Mouse (Mus musculus) intestine, embryonic 16.5 days (tissue): ENCODE measurements around the gene Dph2. TPM values are rescaled to one million over a fixed set of nuclear protein-coding genes. Genes with fewer than 3 reads are reported as not detected.
A peak's percentile ranks its signal among the peaks of the same experiment; 100 is the strongest.

Experiments used
- ATAC-seq: fragments of 200-750 bp; cut with Nextera tagmentation; 2 replicates; pipeline ENCODE4 v1.8.0; 2017; ENCODE audit warnings: moderate TSS enrichment, moderate library complexity
- H3K27ac ChIP-seq: fragments of 300-500 bp; sonication (generic); 2 replicates; pipeline ENCODE4 v1.5.1; 2014; ENCODE audit warnings: mild to moderate bottlenecking, low read length
- H3K27me3 ChIP-seq: fragments of 300-500 bp; sonication (generic); replicated peaks from 2 replicates; pipeline ENCODE4 v1.6.1; 2014; ENCODE audit warnings: low read length, control low read depth, mixed read lengths; ENCODE audit not compliant: control insufficient read depth, insufficient read depth
- H3K36me3 ChIP-seq: fragments of 300-500 bp; sonication (generic); 2 replicates; pipeline ENCODE4 v1.6.1; 2014; ENCODE audit warnings: low read length, control low read depth; ENCODE audit not compliant: control insufficient read depth, insufficient read depth
- H3K4me1 ChIP-seq: fragments of 300-500 bp; sonication (generic); 2 replicates; pipeline ENCODE4 v1.6.1; 2014; ENCODE audit warnings: low read length, control low read depth, mixed read lengths; ENCODE audit not compliant: control insufficient read depth, insufficient read depth
- H3K4me2 ChIP-seq: fragments of 300-500 bp; sonication (generic); 2 replicates; pipeline ENCODE4 v1.6.1; 2014; ENCODE audit warnings: low read depth, low read length, control low read depth
- H3K4me3 ChIP-seq: fragments of 300-500 bp; sonication (generic); 2 replicates; pipeline ENCODE4 v1.5.1; 2014; ENCODE audit warnings: mild to moderate bottlenecking, low read length
- H3K9ac ChIP-seq: fragments of 300-500 bp; sonication (generic); 2 replicates; pipeline ENCODE4 v1.6.1; 2014; ENCODE audit warnings: low read depth, low read length
- H3K9me3 ChIP-seq: fragments of 300-500 bp; sonication (generic); 2 replicates; pipeline ENCODE4 v1.6.1; 2016; ENCODE audit warnings: low read length, control low read depth; ENCODE audit not compliant: control insufficient read depth
- WGBS: fragments of 180-500 bp; shearing (Covaris S2); extraction: QIAGEN DNeasy Blood & Tissue Kit; methylation state at CpG from one replicate; pipeline ENCODE4 v1.1.7; 2014; 5-methylcytosine and 5-hydroxymethylcytosine counted together
- polyA plus RNA-seq: library from polyadenylated mRNA; unstranded; fragments of >200 nt; fragmentation: Nextera tagmentation; extraction: Ambion mirVana; gene quantifications from 2 replicates; pipeline ENCODE4 v1.2.1, GENCODE M21; 2015

The Dph2 gene
- 17.1 and 19.4 TPM in 2 replicates for polyA plus RNA-seq

DNA sequence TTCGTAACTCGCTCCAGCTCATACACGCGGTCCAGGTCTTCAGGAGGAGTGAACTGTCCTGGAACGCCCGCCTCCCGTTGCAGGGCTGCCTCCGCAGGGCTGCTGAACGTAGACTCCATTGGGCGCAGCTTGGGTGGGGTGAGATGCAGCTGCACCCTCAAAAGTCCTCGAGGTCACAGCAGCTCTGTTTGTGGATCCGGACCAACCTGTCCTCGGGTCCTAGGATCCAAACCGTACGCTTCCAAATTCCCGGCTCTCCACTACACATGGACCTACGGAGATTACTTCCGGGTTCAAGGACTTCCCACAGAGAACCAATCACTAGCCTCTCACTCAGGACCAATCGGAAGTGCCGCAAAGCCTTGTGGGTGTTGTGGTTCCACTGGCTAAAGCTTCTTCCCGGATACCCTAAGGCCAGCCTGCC lies at the start of gene Dph2:
TSS of gene Dph2 (minus strand) at position 295 of the 424 bp plus-strand sequence.
- Histone ChIP-seq H3K27ac (no peak within 1 kb of the TSS), H3K27me3 (no peaks in the 10 kb centered on the region), H3K36me3 (no peaks in the 10 kb centered on the region), H3K9ac (peak within 1 kb of the TSS; percentile 72), H3K4me3 (peak within 1 kb of the TSS; percentile 85), H3K4me2 (peak within 1 kb of the TSS; percentile 78), H3K9me3 (no peaks in the 10 kb centered on the region), H3K4me1 (peaks cover 16% of the 10 kb centered on the region)
- WGBS: under 1% methylated on average over 21 of the region's 21 CpGs
- ATAC-seq: peak; percentile 87

DNA sequence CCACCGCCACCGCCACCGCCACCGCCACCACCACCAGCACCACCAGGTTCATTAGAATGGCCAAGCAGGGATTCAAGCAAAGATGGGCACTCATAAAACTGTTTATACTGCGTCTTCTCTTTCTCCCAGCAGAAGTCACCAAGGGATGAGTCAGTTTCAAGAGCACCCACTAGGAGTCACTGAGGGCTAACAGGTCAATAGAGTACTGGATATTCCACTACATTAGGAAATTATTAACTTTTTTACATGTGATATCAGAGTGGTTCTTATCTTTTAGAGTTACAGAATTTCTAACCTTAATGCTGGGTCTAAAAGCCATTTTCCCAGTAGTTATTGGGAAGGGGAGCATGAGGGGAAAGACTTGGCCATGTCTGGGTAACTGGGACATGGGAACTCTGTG lies 45.1 kb upstream of the Dph2 start:
- peak; percentile 84 for ATAC-seq
- H3K4me2 ChIP-seq: no peak overlapping the region
- WGBS: 85% methylated on average over 5 of the region's 5 CpGs
- H3K36me3 ChIP-seq: no peaks in the 10 kb centered on the region; the same call in 1 of the 2 replicates
- H3K9me3 ChIP-seq: no peaks in the 10 kb centered on the region
- H3K27me3 ChIP-seq: no peaks in the 10 kb centered on the region
- H3K9ac ChIP-seq: no peak overlapping the region
- no peak overlapping the region for H3K4me3 ChIP-seq
- no peak overlapping the region for H3K27ac ChIP-seq
- H3K4me1 ChIP-seq: no peaks in the 10 kb centered on the region

DNA sequence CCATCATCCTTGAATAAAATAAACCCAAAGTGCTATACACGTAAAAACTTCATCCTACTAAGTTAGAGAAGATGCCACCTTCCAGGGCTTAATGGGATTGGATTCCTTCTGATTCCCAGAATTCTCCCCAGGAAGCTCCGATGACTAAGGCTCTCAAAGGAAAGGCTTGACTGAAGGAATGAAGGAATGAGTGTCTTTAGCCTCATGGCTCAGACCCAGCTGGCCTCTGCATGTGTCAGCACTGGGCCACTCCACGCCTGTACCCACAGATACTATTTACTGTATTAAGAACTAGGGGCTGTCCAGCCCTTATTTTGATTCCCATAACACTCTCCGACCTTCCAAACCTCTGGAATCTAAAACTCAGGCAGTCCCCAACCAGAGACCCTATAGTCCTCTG lies 42.2 kb upstream of the Dph2 start:
- Histone ChIP-seq H3K36me3 (no peaks in the 10 kb centered on the region), H3K9ac (no peak overlapping the region), H3K4me1 (peaks cover 8% of the 10 kb centered on the region), H3K9me3 (no peaks in the 10 kb centered on the region), H3K4me2 (no peak overlapping the region), H3K4me3 (no peak overlapping the region), H3K27me3 (no peaks in the 10 kb centered on the region; the same call in none of the 2 replicates), H3K27ac (no peak overlapping the region)
- ATAC-seq: no peak
- 85% methylated on average over 4 of the region's 4 CpGs for WGBS

DNA sequence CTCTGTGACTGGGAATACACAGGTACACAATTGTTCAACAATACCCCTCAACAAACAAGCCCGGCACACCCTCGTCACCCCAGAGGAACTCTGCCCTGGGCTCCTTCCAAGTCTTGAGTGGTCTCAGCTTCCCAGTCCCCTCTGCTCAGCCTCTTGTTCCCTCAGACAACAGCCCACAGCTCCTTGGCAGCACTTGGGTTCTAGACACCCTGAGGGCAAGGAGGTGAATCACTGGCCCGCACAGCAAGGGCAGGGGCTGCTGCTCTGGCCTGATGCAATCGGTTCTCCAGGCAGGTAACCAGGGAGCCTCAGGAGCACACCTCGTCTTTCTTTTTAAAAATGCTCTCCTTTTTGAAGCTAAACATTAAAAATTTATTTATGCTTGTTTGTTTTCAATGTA lies 41.4 kb upstream of the Dph2 start:
- WGBS: 83% methylated on average over 5 of the region's 5 CpGs
- Histone ChIP-seq H3K4me3 (no peak overlapping the region), H3K9ac (no peak overlapping the region), H3K9me3 (no peaks in the 10 kb centered on the region), H3K36me3 (no peaks in the 10 kb centered on the region), H3K27me3 (peaks cover 4% of the 10 kb centered on the region), H3K4me1 (peaks cover 12% of the 10 kb centered on the region), H3K4me2 (no peak overlapping the region), H3K27ac (no peak overlapping the region)
- ATAC-seq: no peak

DNA sequence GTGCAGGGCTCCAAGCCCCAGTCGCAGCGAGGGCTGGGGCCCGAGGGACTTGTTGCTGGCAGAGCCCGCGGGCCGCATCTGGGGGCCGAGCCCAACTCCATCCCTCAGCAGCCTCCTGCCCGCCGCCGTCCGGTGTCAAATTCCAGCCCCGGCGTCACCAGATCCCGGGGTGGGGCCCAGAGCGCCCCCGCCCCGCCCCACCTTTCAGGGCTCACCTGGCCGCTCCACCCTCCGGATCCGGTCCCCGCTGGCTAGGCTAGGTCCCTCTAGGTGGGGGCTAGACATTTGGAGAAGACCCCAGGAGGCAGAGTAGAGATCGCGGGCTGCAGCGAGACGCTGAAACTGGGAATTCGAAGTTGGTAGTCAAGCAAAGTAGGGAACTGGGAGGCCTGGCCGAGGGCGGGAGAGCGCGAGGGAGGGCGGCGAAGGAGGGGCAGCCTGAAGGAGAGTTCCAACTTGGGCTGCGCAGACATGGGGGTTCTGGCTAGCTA lies 37.6 kb upstream of the Dph2 start, which contains the start of gene Artn:
TSS of gene Artn (minus strand) at position 373 of the 491 bp plus-strand sequence.
- ATAC-seq: peak; percentile 54
- H3K4me1 ChIP-seq: peaks cover 28% of the 10 kb centered on the region
- peak within 1 kb of the TSS; percentile 55 for H3K4me3 ChIP-seq
- H3K9me3 ChIP-seq: no peaks in the 10 kb centered on the region
- no peaks in the 10 kb centered on the region for H3K36me3 ChIP-seq
- peak within 1 kb of the TSS; percentile 90 for H3K4me2 ChIP-seq
- H3K27me3 ChIP-seq: peaks cover 33% of the 10 kb centered on the region
- 0 out of 2 replicates have a peak within 1 kb of the TSS, but pooled peaks have one; percentile 21 for H3K27ac ChIP-seq
- WGBS: under 1% methylated on average over 33 of the region's 33 CpGs
- peak within 1 kb of the TSS; percentile 69 for H3K9ac ChIP-seq

DNA sequence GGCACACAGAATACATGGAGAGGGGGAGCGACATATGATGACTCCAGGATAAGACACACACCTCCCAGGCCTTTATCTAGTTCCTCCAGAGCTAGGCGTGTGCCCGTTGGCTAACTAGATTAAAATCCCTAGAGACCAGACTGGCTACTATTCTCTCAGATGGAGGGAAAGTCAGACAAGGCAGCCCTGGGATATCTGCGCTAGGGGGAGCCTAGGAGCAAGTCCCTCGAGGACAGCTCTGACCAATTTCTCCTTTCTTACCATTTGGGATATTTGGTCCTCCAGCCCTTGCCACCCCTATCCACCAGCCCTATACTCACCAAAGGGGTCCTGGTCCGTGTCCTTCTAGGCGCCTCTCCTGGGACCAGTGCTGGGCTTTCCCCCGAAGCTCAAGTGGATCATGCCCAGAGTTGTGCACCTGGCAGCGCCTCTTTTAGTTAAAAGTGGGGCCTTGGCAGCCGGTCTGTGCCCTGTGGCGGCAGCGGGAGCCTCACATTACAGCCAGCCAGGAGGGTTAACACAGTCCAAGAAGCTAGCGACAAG lies 36.9 kb upstream of the Dph2 start:
- peaks cover 31% of the 10 kb centered on the region for H3K4me1 ChIP-seq
- peak overlapping the region; percentile 69 for H3K9ac ChIP-seq
- peak; percentile 47 for ATAC-seq
- H3K9me3 ChIP-seq: no peaks in the 10 kb centered on the region
- 3% methylated on average over 13 of the region's 13 CpGs for WGBS
- peak overlapping the region; percentile 55 for H3K4me3 ChIP-seq
- H3K27ac ChIP-seq: 0 out of 2 replicates have a peak overlapping the region, but pooled peaks have one; percentile 21
- H3K27me3 ChIP-seq: peaks cover 33% of the 10 kb centered on the region
- no peaks in the 10 kb centered on the region for H3K36me3 ChIP-seq
- peak overlapping the region; percentile 90 for H3K4me2 ChIP-seq

DNA sequence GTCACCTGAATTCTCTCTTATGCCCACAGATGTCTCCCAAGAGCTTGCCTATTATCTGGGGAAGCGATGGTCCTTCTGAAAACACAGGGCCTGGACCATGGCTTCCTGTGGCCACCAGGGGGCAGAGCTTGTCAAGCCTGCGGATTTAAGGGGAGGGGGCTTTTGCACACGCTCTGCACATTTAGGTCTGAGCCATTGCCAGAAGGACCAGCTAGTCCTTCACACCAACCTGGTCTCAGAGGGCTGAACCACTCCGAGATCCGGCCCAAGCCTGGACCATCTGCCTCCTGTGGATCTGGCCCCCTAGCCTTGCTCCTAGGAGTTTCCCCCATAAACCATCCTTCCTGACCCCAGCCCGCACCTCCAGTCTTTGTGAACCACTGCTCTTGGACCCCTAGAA lies 36.4 kb upstream of the Dph2 start:
- Histone ChIP-seq H3K9me3 (no peaks in the 10 kb centered on the region), H3K27me3 (peaks cover 33% of the 10 kb centered on the region), H3K4me3 (peak overlapping the region; percentile 55; the same call in 1 of the 2 replicates), H3K36me3 (no peaks in the 10 kb centered on the region), H3K27ac (no peak overlapping the region), H3K4me1 (peaks cover 31% of the 10 kb centered on the region), H3K9ac (peak overlapping the region; percentile 5; the same call in 1 of the 2 replicates), H3K4me2 (0 out of 2 replicates have a peak overlapping the region, but pooled peaks have one; percentile 3)
- no peak for ATAC-seq
- WGBS: 24% methylated on average over 6 of the region's 6 CpGs

DNA sequence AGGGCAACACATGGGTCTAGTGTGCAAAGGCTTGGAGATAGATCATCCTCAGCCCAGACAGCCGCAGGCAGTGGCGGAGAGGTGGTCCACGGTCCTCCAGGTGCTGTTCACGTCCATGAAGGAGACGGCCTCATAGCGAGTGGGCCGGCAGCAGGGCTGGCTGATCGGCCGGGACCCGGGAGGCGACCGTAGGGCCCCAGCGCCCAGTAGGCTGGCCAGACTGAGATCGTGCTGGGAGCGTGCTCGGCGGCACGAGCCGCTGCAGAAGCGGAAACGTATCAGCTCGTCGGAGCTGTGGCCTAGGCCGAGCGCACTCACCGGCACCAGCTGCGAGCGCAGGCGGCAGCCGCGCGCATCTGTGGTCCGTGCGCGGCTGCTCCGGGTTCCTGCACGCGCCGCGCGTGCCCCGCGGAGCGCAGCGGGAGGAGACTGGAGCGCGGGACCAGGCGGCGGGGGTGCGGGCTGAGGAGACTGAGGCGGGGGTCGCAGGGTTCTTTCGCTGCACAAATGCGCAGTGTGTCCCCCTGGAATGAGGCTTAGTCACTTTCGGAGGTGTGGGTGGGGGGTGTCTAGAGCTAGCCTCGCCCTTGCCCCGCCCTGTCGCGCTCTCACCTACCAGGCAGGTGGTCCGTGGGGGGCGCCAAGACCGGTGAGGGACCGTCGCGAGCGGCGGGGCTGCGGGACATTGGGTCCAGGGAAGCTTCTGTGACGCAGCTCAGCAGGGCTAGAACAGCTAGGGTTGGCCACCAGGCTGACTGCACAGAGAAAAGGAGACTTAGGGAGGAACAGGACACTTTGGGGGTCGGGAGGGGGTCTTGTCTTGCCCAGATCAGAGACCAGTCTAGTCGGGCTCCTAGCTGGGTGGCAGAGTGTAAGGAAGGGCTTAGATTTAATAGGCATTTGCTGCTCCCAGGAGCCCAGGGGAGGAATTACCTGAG lies 35.0 kb upstream of the Dph2 start:
- peak overlapping the region; percentile 97 for H3K4me2 ChIP-seq
- no peak overlapping the region for H3K27ac ChIP-seq
- peak overlapping the region; percentile 62 for H3K9ac ChIP-seq
- no peaks in the 10 kb centered on the region for H3K9me3 ChIP-seq
- peaks cover 31% of the 10 kb centered on the region for H3K4me1 ChIP-seq
- peak overlapping the region; percentile 52 for H3K4me3 ChIP-seq
- ATAC-seq: peak; percentile 62
- H3K27me3 ChIP-seq: peaks cover 33% of the 10 kb centered on the region
- 3% methylated on average over 71 of the region's 71 CpGs for WGBS
- no peaks in the 10 kb centered on the region for H3K36me3 ChIP-seq

DNA sequence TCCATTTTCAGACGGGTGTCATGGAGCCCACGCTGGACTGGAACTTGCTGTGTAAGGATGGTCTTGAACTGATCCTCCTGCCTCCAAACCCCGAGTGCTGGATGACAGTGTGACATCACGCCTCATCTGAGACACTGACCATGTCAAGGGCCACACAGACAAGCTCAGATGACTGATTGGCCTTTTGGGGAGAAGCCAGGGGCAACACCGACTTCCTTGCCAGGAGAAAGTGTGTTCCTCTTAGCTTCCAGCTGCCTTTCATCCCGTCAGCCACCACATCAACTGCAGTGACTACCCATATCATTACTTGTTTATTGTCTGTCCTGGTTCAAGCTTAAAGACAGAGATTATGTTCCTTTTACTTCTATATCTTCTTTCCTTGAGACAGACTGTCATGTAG lies 33.1 kb upstream of the Dph2 start:
- Histone ChIP-seq H3K27ac (no peak overlapping the region; the same call in 1 of the 2 replicates), H3K4me3 (no peak overlapping the region), H3K36me3 (no peaks in the 10 kb centered on the region), H3K27me3 (peaks cover 33% of the 10 kb centered on the region), H3K4me1 (peaks cover 30% of the 10 kb centered on the region), H3K9ac (no peak overlapping the region), H3K4me2 (no peak overlapping the region), H3K9me3 (no peaks in the 10 kb centered on the region)
- 59% methylated on average over 5 of the region's 6 CpGs for WGBS
- ATAC-seq: no peak
